Mouse (Mus musculus) stomach, embryonic 16.5 days (tissue): Measurements from ENCODE around the gene Necab2. TPM values are rescaled to one million over a fixed set of nuclear protein-coding genes. Genes with fewer than 3 reads are reported as not detected.
A peak's percentile ranks its signal among the peaks of the same experiment; 100 is the strongest.

Experiments used
- ATAC-seq: fragments of 200-750 bp; cut with Nextera tagmentation; 2 replicates; pipeline ENCODE4 v1.8.0; 2017; ENCODE audit warnings: moderate number of reproducible peaks, moderate TSS enrichment; ENCODE audit not compliant: insufficient read depth, low FRiP score
- H3K27ac ChIP-seq: fragments of 300-500 bp; sonication (generic); 2 replicates; pipeline ENCODE4 v1.5.1; 2014; ENCODE audit warnings: low read length
- H3K27me3 ChIP-seq: fragments of 300-500 bp; sonication (generic); 2 replicates; pipeline ENCODE4 v1.6.1; 2014; ENCODE audit warnings: low read length, control low read depth, mixed read lengths; ENCODE audit not compliant: control insufficient read depth, insufficient read depth
- H3K36me3 ChIP-seq: fragments of 300-500 bp; sonication (generic); 2 replicates; pipeline ENCODE4 v1.6.1; 2014; ENCODE audit warnings: low read length; ENCODE audit not compliant: control insufficient read depth, insufficient read depth
- H3K4me1 ChIP-seq: fragments of 300-500 bp; sonication (generic); 2 replicates; pipeline ENCODE4 v1.6.1; 2014; ENCODE audit warnings: low read length, control low read depth, mixed read lengths; ENCODE audit not compliant: control insufficient read depth, insufficient read depth
- H3K4me2 ChIP-seq: fragments of 300-500 bp; sonication (generic); 2 replicates; pipeline ENCODE4 v1.6.1; 2014; ENCODE audit warnings: low read depth, low read length, mixed read lengths
- H3K4me3 ChIP-seq: fragments of 300-500 bp; sonication (generic); replicated peaks from 2 replicates; pipeline ENCODE4 v1.5.1; 2014; ENCODE audit warnings: mild to moderate bottlenecking, low read length
- H3K9ac ChIP-seq: fragments of 300-500 bp; sonication (generic); 2 replicates; pipeline ENCODE4 v1.6.1; 2014; ENCODE audit warnings: low read length
- H3K9me3 ChIP-seq: fragments of 300-500 bp; sonication (generic); replicated peaks from 2 replicates; pipeline ENCODE4 v1.6.1; 2016; ENCODE audit warnings: low read length, control low read depth; ENCODE audit not compliant: control insufficient read depth
- WGBS: fragments of 180-500 bp; shearing (Covaris S2); extraction: QIAGEN DNeasy Blood & Tissue Kit; methylation state at CpG from one replicate; pipeline ENCODE4 v1.1.7; 2014; 5-methylcytosine and 5-hydroxymethylcytosine counted together
- polyA plus RNA-seq: library from polyadenylated mRNA; unstranded; fragments of >200 nt; fragmentation: Nextera tagmentation; extraction: Ambion mirVana; gene quantifications from 2 replicates; pipeline ENCODE4 v1.2.1, GENCODE M21; 2015

The Necab2 gene
- polyA plus RNA-seq = 0.74 and 1.5 TPM in 2 replicates

- peaks cover 5% of the 10 kb centered on the region for H3K4me1 ChIP-seq
- no peak within 1 kb of the TSS for H3K27ac ChIP-seq
- peak within 1 kb of the TSS; percentile 78 for H3K9ac ChIP-seq
- H3K4me2 ChIP-seq = peak within 1 kb of the TSS; percentile 100
- WGBS = 2% methylated on average over 44 of the region's 52 CpGs
- peak within 1 kb of the TSS; percentile 65 for H3K4me3 ChIP-seq
- peak; percentile 56; the same call in 1 of the 2 replicates for ATAC-seq
- H3K36me3 ChIP-seq = no peaks in the 10 kb centered on the region
- no peaks in the 10 kb centered on the region for H3K9me3 ChIP-seq
- H3K27me3 ChIP-seq = peaks cover 16% of the 10 kb centered on the region
Measured at GRCm38 (mm10) chr8:119446211-119446989, at the start of gene Necab2. Necab2 (plus strand) TSS chr8:119446719.

- peaks cover 8% of the 10 kb centered on the region; the same call in 1 of the 2 replicates for H3K4me1 ChIP-seq
- H3K4me2 ChIP-seq = no peak overlapping the region
- no peaks in the 10 kb centered on the region for H3K27me3 ChIP-seq
- no peak overlapping the region for H3K4me3 ChIP-seq
- H3K36me3 ChIP-seq = no peaks in the 10 kb centered on the region; the same call in 1 of the 2 replicates
- ATAC-seq = no peak
- 87% methylated on average over 9 of the region's 9 CpGs for WGBS
- H3K27ac ChIP-seq = no peak overlapping the region
- no peak overlapping the region for H3K9ac ChIP-seq
- no peaks in the 10 kb centered on the region for H3K9me3 ChIP-seq
Measured at GRCm38 (mm10) chr8:119398558-119398957, 48.0 kb upstream of the Necab2 start.

- Histone ChIP-seq H3K9me3 (no peaks in the 10 kb centered on the region), H3K4me2 (no peak overlapping the region), H3K27me3 (no peaks in the 10 kb centered on the region), H3K4me1 (peaks cover 8% of the 10 kb centered on the region; the same call in 1 of the 2 replicates), H3K27ac (no peak overlapping the region), H3K4me3 (no peak overlapping the region), H3K9ac (no peak overlapping the region), H3K36me3 (no peaks in the 10 kb centered on the region; the same call in 1 of the 2 replicates)
- ATAC-seq = no peak
- WGBS = 70% methylated on average over 6 of the region's 6 CpGs
Measured at GRCm38 (mm10) chr8:119399255-119399654, 47.3 kb upstream of the Necab2 start.

- H3K27ac ChIP-seq = peak overlapping the region; percentile 36; the same call in 1 of the 2 replicates
Measured at GRCm38 (mm10) chr8:119400122-119400671, 46.3 kb upstream of the Necab2 start.

GRCm38 (mm10) chr8:119400904-119401303 lies 45.6 kb upstream of the Necab2 start:
- peaks cover 2% of the 10 kb centered on the region; the same call in 1 of the 2 replicates for H3K4me1 ChIP-seq
- 62% methylated on average over 3 of the region's 3 CpGs for WGBS
- H3K9ac ChIP-seq = no peak overlapping the region
- H3K36me3 ChIP-seq = no peaks in the 10 kb centered on the region; the same call in 1 of the 2 replicates
- ATAC-seq = no peak
- no peak overlapping the region for H3K4me2 ChIP-seq
- no peaks in the 10 kb centered on the region for H3K27me3 ChIP-seq
- H3K9me3 ChIP-seq = no peaks in the 10 kb centered on the region
- no peak overlapping the region for H3K27ac ChIP-seq
- H3K4me3 ChIP-seq = no peak overlapping the region

More at GRCm38 (mm10) chr8:119400122-119400671, 46.3 kb upstream of the Necab2 start:
- 60% methylated on average over 9 of the region's 9 CpGs for WGBS
- Histone ChIP-seq H3K9ac (no peak overlapping the region), H3K36me3 (no peaks in the 10 kb centered on the region; the same call in 1 of the 2 replicates), H3K4me3 (no peak overlapping the region), H3K4me1 (peaks cover 8% of the 10 kb centered on the region; the same call in 1 of the 2 replicates), H3K4me2 (no peak overlapping the region), H3K9me3 (no peaks in the 10 kb centered on the region), H3K27me3 (no peaks in the 10 kb centered on the region)
- peak; percentile 68 for ATAC-seq

- no peak overlapping the region for H3K27ac ChIP-seq
- WGBS = 80% methylated on average over 10 of the region's 10 CpGs
- no peak for ATAC-seq
Measured at GRCm38 (mm10) chr8:119403912-119404311, 42.6 kb upstream of the Necab2 start.

GRCm38 (mm10) chr8:119404648-119405047 lies 41.9 kb upstream of the Necab2 start:
- ATAC-seq = no peak
- no peaks in the 10 kb centered on the region for H3K4me1 ChIP-seq
- H3K27me3 ChIP-seq = no peaks in the 10 kb centered on the region
- H3K9me3 ChIP-seq = no peaks in the 10 kb centered on the region
- WGBS = 96% methylated on average over 5 of the region's 5 CpGs
- H3K4me2 ChIP-seq = no peak overlapping the region
- no peak overlapping the region for H3K4me3 ChIP-seq
- no peak overlapping the region for H3K9ac ChIP-seq
- no peaks in the 10 kb centered on the region for H3K36me3 ChIP-seq
- no peak overlapping the region for H3K27ac ChIP-seq

More at GRCm38 (mm10) chr8:119403912-119404311, 42.6 kb upstream of the Necab2 start:
- Histone ChIP-seq H3K9me3 (no peaks in the 10 kb centered on the region), H3K27me3 (no peaks in the 10 kb centered on the region), H3K4me1 (no peaks in the 10 kb centered on the region), H3K4me2 (no peak overlapping the region), H3K36me3 (no peaks in the 10 kb centered on the region), H3K4me3 (no peak overlapping the region), H3K9ac (no peak overlapping the region)

- 71% methylated on average over 8 of the region's 8 CpGs for WGBS
- Histone ChIP-seq H3K9me3 (no peaks in the 10 kb centered on the region), H3K27ac (no peak overlapping the region), H3K4me2 (no peak overlapping the region), H3K9ac (no peak overlapping the region), H3K27me3 (no peaks in the 10 kb centered on the region), H3K4me3 (no peak overlapping the region), H3K4me1 (peaks cover 5% of the 10 kb centered on the region; the same call in 1 of the 2 replicates), H3K36me3 (no peaks in the 10 kb centered on the region)
- no peak for ATAC-seq
Measured at GRCm38 (mm10) chr8:119408311-119408710, 38.2 kb upstream of the Necab2 start.
